Mouse (Mus musculus) retina, postnatal 7 days (tissue): ENCODE data around the gene Camk2b.
"Not testable (repeated sequence)": the region's sequence is repeated elsewhere in the genome, so short reads cannot be mapped to it uniquely, and the experiment has no call there.

ENCODE experiments used
- DNase-seq: peaks from one replicate; pipeline ENCODE4 v3.0.0-alpha.2; 2012; ENCODE audit warnings: low read depth, low spot score

Camk2b gene

DNA sequence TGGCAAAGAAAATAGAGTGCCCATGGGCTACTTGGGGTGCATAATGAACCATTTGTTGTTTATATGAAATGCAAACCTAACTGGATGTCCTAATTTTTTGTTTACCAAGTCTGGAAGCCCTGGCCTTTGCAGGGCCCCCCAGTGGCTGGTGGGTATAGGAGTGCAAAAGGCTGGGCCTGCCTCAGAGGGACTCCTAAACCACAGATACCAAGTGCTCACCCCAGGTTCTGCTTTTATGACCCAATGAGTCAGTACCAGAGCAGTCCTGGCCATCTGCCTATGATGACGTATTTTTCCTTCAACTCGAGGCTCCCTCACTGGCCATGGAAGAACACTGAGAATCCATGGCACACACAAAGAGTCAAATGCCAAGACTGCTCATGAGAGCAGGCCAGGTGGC, 121.1 kb downstream of the Camk2b start:
- DNase-seq = no peak

DNA sequence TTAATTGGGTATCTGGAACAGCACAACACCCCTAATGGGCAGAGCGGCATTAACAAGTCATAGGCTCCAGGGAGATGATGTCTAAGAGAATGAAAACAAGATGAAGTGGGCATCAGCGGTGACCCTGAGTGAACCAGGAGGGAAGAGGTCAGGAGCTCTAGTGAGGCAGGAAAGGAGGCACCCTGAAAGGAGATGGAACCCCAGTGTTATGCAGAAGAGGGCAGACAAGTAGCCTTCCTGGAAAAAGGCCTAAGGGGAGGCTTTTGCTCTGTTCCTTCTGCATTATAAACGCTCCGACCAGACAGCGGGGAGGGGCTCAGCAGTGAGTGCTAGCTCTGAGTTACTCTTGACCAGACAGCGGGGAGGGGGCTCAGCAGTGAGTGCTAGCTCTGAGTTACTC, 123.2 kb downstream of the Camk2b start:
- DNase-seq = no peak

- DNase-seq = not testable (repeated sequence)
These were observed 131.6 kb downstream of the Camk2b start for GRCm38 (mm10) chr11:5934531-5934930.

DNA sequence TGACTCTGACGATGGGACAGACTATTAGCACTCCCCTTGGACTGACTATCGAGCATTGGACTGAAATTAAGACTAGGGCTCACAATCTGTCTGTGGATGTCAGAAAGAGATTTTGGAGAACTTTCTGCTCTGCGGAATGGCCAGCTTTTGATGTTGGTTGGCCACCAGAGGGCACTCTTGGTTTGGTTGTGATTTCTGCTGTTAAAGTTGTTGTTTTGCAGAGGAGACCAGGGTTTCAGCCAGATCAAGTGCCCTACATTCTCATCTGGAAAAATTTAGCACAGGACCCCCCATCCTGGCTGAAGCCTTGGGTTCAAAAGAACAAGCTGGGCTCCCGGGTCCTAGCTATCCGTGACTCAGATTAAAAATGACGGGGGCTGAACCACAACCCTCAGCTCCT, 134.2 kb downstream of the Camk2b start:
- not testable (repeated sequence) for DNase-seq

DNA sequence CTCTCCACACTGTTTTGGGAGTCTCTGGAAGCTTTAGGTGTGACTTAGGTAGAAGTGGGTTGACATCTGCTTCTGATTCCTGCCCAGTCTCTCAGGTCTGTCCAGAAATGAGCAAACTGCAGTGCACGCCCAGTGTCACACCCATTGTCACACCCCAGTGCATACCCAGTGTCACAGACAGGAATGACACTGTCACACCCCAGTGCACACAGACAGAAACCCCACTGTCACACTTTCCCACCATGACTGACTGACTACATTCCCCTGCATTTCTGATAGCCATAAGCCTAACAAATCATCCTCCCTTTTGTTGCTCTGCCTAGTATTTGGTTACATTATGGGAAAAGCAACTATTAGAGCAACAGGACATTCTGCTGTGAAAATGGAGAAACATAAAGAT, 135.6 kb downstream of the Camk2b start:
- DNase-seq = no peak

DNA sequence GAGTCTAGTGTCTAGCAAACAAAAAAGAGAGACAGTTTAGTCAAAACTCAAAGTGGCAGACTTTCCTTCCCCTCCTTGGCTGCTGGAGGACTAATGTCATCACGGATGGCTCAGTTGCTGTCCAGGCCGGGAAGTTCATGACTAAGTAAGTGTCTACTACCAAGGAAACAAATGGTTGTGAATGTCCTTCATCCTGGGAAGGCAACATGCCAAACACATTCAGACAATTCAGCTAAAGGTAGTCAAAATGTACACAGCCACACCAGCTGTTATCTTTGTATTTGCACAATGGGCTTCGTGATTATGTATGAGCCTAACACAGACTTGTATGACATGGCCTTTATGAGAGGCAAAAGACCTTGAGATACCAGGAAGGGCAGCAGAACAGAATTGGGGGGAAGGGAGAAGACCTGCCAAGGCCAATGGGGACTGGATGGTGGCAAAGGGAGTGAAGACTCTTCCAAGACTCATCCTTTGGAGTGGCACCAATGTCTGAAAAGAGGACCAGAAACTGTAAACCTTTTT, 139.4 kb downstream of the Camk2b start:
- no peak for DNase-seq

DNA sequence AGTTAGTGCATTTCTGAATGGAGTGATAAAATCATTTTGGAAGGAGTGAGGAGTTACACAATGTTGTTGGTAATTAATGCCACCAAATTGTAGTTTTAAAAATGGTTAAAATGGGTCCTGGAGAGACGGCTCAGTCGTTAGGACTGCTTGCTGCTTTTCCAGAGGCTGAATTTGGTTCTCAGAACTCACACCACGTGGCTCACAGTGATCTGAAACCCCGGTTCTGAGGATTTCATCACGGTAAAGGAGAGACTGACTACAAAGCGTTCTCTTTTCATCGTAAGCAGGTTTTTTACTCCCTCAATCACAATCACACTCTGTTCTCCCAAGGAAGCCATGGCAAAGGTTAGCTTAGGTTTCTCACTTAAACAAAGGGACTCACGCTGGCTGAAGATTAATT, 141.5 kb downstream of the Camk2b start:
- no peak for DNase-seq

GRCm38 (mm10) chr11:5920323-5920960, 145.7 kb downstream of the Camk2b start:
- no peak for DNase-seq
